9 mouse cellular contexts compared by ENCODE assay signal in genomic region chr7:29167656-29168055, GRCm38 (mm10). TPM values are rescaled to one million over a fixed set of nuclear protein-coding genes. Genes with fewer than 3 reads are reported as not detected.
DNase-seq lines count a peak whose midpoint lies in the region; ATAC-seq lines count a peak whose summit lies in the region.
"Had no signal": no experiment of that assay in that cellular context is flagged by ENCODE, and none has a peak within 500 bp of the region (broad histone marks: within the 10 kb centered on the region; RNA-seq: fewer than 3 reads in every experiment).

No protein-coding gene starts in this region.

- peaks cover 23% of the 10 kb centered on the region for H3K27me3 ChIP-seq in intestine, embryonic 15.5 days (replicated peaks)
- H3K27me3 ChIP-seq in intestine, embryonic 16.5 days (replicated peaks; ENCODE audit: control insufficient read depth, insufficient read depth, low read length): peaks cover 28% of the 10 kb centered on the region
- H3K27me3 ChIP-seq in embryonic facial prominence, embryonic 12.5 days: peaks cover 32% of the 10 kb centered on the region
- peaks cover 30% of the 10 kb centered on the region for H3K27me3 ChIP-seq in hindbrain, embryonic 12.5 days
- H3K27me3 ChIP-seq in midbrain, embryonic 16.5 days (ENCODE audit: control insufficient read depth, insufficient read depth, low read depth, low read length): peaks cover 17% of the 10 kb centered on the region

- no peak overlapping the region for H3K4me3 ChIP-seq in intestine, embryonic 15.5 days (replicated peaks)
- no peak overlapping the region for H3K4me3 ChIP-seq in intestine, embryonic 16.5 days (ENCODE audit: low read length)
- peak overlapping the region; percentile 73 for H3K4me3 ChIP-seq in embryonic facial prominence, embryonic 12.5 days
- H3K4me3 ChIP-seq in hindbrain, embryonic 12.5 days: peak overlapping the region; percentile 68
- H3K4me3 ChIP-seq in midbrain, embryonic 16.5 days (ENCODE audit: low read depth, low read length): peak overlapping the region; percentile 75

- H3K9ac ChIP-seq in intestine, embryonic 15.5 days: no peak overlapping the region
- no peak overlapping the region for H3K9ac ChIP-seq in intestine, embryonic 16.5 days (ENCODE audit: low read depth, low read length)
- H3K9ac ChIP-seq in embryonic facial prominence, embryonic 12.5 days: peak overlapping the region; percentile 59; the same call in 1 of the 2 replicates
- peak overlapping the region; percentile 67; the same call in 1 of the 2 replicates for H3K9ac ChIP-seq in hindbrain, embryonic 12.5 days
- H3K9ac ChIP-seq in midbrain, embryonic 16.5 days (ENCODE audit: low read depth, low read length): peak overlapping the region; percentile 80
- H3K9ac ChIP-seq: stomach, embryonic 15.5 days had no signal

- peaks cover 35% of the 10 kb centered on the region for H3K4me1 ChIP-seq in intestine, embryonic 15.5 days (replicated peaks)
- peaks cover 22% of the 10 kb centered on the region for H3K4me1 ChIP-seq in intestine, embryonic 16.5 days (ENCODE audit: control insufficient read depth, insufficient read depth, low read length)
- H3K4me1 ChIP-seq in embryonic facial prominence, embryonic 12.5 days: peaks cover 36% of the 10 kb centered on the region
- peaks cover 40% of the 10 kb centered on the region for H3K4me1 ChIP-seq in hindbrain, embryonic 12.5 days
- peaks cover 22% of the 10 kb centered on the region for H3K4me1 ChIP-seq in midbrain, embryonic 16.5 days (ENCODE audit: control insufficient read depth, insufficient read depth, low read length)

- H3K27ac ChIP-seq in intestine, embryonic 15.5 days: no peak overlapping the region
- H3K27ac ChIP-seq in intestine, embryonic 16.5 days (ENCODE audit: low read length): no peak overlapping the region
- H3K27ac ChIP-seq in embryonic facial prominence, embryonic 12.5 days: 0 out of 2 replicates have a peak overlapping the region, but pooled peaks have one; percentile 80
- H3K27ac ChIP-seq in hindbrain, embryonic 12.5 days: no peak overlapping the region
- H3K27ac ChIP-seq in midbrain, embryonic 16.5 days (ENCODE audit: low read length): no peak overlapping the region
- H3K27ac ChIP-seq: stomach, embryonic 15.5 days had no signal

- peak overlapping the region; percentile 89; the same call in 1 of the 2 replicates for H3K4me2 ChIP-seq in intestine, embryonic 15.5 days (replicated peaks)
- H3K4me2 ChIP-seq in intestine, embryonic 16.5 days (ENCODE audit: low read depth, low read length): no peak overlapping the region
- H3K4me2 ChIP-seq in embryonic facial prominence, embryonic 12.5 days (replicated peaks): peak overlapping the region; percentile 83
- H3K4me2 ChIP-seq in hindbrain, embryonic 12.5 days (replicated peaks): peak overlapping the region; percentile 76
- H3K4me2 ChIP-seq in midbrain, embryonic 16.5 days (ENCODE audit: low read length): peak overlapping the region; percentile 61

- 0 out of 2 replicates have a peak, but pooled peaks cover under 1% of the 10 kb centered on the region for H3K36me3 ChIP-seq in intestine, embryonic 15.5 days
- no peaks in the 10 kb centered on the region for H3K36me3 ChIP-seq in intestine, embryonic 16.5 days (ENCODE audit: control insufficient read depth, insufficient read depth, low read length)
- peaks cover under 1% of the 10 kb centered on the region for H3K36me3 ChIP-seq in embryonic facial prominence, embryonic 12.5 days
- H3K36me3 ChIP-seq in hindbrain, embryonic 12.5 days: no peaks in the 10 kb centered on the region
- H3K36me3 ChIP-seq in midbrain, embryonic 16.5 days (ENCODE audit: control insufficient read depth, insufficient read depth, low read length): no peaks in the 10 kb centered on the region; the same call in 1 of the 2 replicates

- no peaks in the 10 kb centered on the region for H3K9me3 ChIP-seq in intestine, embryonic 15.5 days
- no peaks in the 10 kb centered on the region for H3K9me3 ChIP-seq in intestine, embryonic 16.5 days (ENCODE audit: control insufficient read depth, low read length)
- H3K9me3 ChIP-seq in embryonic facial prominence, embryonic 12.5 days: no peaks in the 10 kb centered on the region
- no peaks in the 10 kb centered on the region for H3K9me3 ChIP-seq in hindbrain, embryonic 12.5 days (replicated peaks)
- H3K9me3 ChIP-seq in midbrain, embryonic 16.5 days (replicated peaks; ENCODE audit: control insufficient read depth, low read length, poor library complexity, severe bottlenecking): no peaks in the 10 kb centered on the region
- H3K9me3 ChIP-seq: stomach, embryonic 15.5 days had no signal

- WGBS in intestine, embryonic 15.5 days: 33% methylated on average over 19 of the region's 19 CpGs
- 34% methylated on average over 16 of the region's 19 CpGs for WGBS in intestine, embryonic 16.5 days
- WGBS in embryonic facial prominence, embryonic 12.5 days: 11% methylated on average over 19 of the region's 19 CpGs
- 15% methylated on average over 19 of the region's 19 CpGs for WGBS in hindbrain, embryonic 12.5 days
- 9% methylated on average over 19 of the region's 19 CpGs for WGBS in midbrain, embryonic 16.5 days

- no peak for ATAC-seq in intestine, embryonic 15.5 days
- ATAC-seq in intestine, embryonic 16.5 days: no peak
- no peak for ATAC-seq in embryonic facial prominence, embryonic 12.5 days (ENCODE audit: insufficient number of reproducible peaks, insufficient read depth, low FRiP score, low TSS enrichment)
- no peak for ATAC-seq in hindbrain, embryonic 12.5 days (ENCODE audit: low FRiP score)
- ATAC-seq in midbrain, embryonic 16.5 days: no peak

- no peak for DNase-seq in gastrocnemius, postnatal 4 days (ENCODE audit: low spot score in 2 of 2)
- no peak for DNase-seq in urinary bladder, postnatal 4 days (ENCODE audit: low spot score in 2 of 2)
- DNase-seq in Muller cell, postnatal 12 days (ENCODE audit: inconsistent ontology term): no peak

RNA-seq across cellular contexts. Expression of gene Ggn, which starts 2.4 kb away (rescaled TPM):
- polyA plus RNA-seq in intestine, embryonic 15.5 days (2015; fragmentation: Nextera tagmentation; extraction: Ambion mirVana): 0.49 and 0.76 TPM in 2 replicates
- polyA plus RNA-seq in intestine, embryonic 16.5 days (2015; fragmentation: Nextera tagmentation; extraction: Ambion mirVana): 0.48 and 0.82 TPM in 2 replicates
- 0.59 and 0.78 TPM in 2 replicates for polyA plus RNA-seq in embryonic facial prominence, embryonic 12.5 days (2016; fragmentation: Nextera tagmentation; extraction: Ambion mirVana)
- 0.46 and 0.56 TPM in 2 replicates for polyA plus RNA-seq in hindbrain, embryonic 12.5 days (2016; fragmentation: Nextera tagmentation; extraction: Ambion mirVana)
- polyA plus RNA-seq in midbrain, embryonic 16.5 days (2015; fragmentation: Nextera tagmentation; extraction: Ambion mirVana): 0.54 and 1.1 TPM in 2 replicates
- under 1 TPM; 0.36 to 0.81 TPM for total RNA-seq in gastrocnemius, postnatal 4 days (2021)

RNA-seq across cellular contexts. Expression of gene Spred3, which starts 2.6 kb away (rescaled TPM):
- polyA plus RNA-seq in intestine, embryonic 15.5 days (2015; fragmentation: Nextera tagmentation; extraction: Ambion mirVana): 1.4 and 2.0 TPM in 2 replicates
- polyA plus RNA-seq in intestine, embryonic 16.5 days (2015; fragmentation: Nextera tagmentation; extraction: Ambion mirVana): 1.1 and 1.7 TPM in 2 replicates
- polyA plus RNA-seq in embryonic facial prominence, embryonic 12.5 days (2016; fragmentation: Nextera tagmentation; extraction: Ambion mirVana): 5.9 and 6.3 TPM in 2 replicates
- 5.9 and 6.4 TPM in 2 replicates for polyA plus RNA-seq in hindbrain, embryonic 12.5 days (2016; fragmentation: Nextera tagmentation; extraction: Ambion mirVana)
- 10.7 TPM in 2 replicates for polyA plus RNA-seq in midbrain, embryonic 16.5 days (2015; fragmentation: Nextera tagmentation; extraction: Ambion mirVana)
- 1 to 10 TPM; 2.9 to 3.3 TPM for total RNA-seq in gastrocnemius, postnatal 4 days (2021)

RNA-seq across cellular contexts. Expression of gene Fam98c, which starts 11.6 kb away (rescaled TPM):
- polyA plus RNA-seq in intestine, embryonic 15.5 days (2015; fragmentation: Nextera tagmentation; extraction: Ambion mirVana): 48.7 and 49.3 TPM in 2 replicates
- polyA plus RNA-seq in intestine, embryonic 16.5 days (2015; fragmentation: Nextera tagmentation; extraction: Ambion mirVana): 52.5 and 56.8 TPM in 2 replicates
- 12.9 and 15.6 TPM in 2 replicates for polyA plus RNA-seq in embryonic facial prominence, embryonic 12.5 days (2016; fragmentation: Nextera tagmentation; extraction: Ambion mirVana)
- polyA plus RNA-seq in hindbrain, embryonic 12.5 days (2016; fragmentation: Nextera tagmentation; extraction: Ambion mirVana): 20.0 and 21.7 TPM in 2 replicates
- 23.7 and 28.3 TPM in 2 replicates for polyA plus RNA-seq in midbrain, embryonic 16.5 days (2015; fragmentation: Nextera tagmentation; extraction: Ambion mirVana)
- total RNA-seq in gastrocnemius, postnatal 4 days (2021): 10 to 100 TPM; 12.8 to 13.2 TPM

RNA-seq across cellular contexts. Expression of gene Psmd8, which starts 12.8 kb away (rescaled TPM):
- polyA plus RNA-seq in intestine, embryonic 15.5 days (2015; fragmentation: Nextera tagmentation; extraction: Ambion mirVana): 244 and 249 TPM in 2 replicates
- polyA plus RNA-seq in intestine, embryonic 16.5 days (2015; fragmentation: Nextera tagmentation; extraction: Ambion mirVana): 228 and 241 TPM in 2 replicates
- polyA plus RNA-seq in embryonic facial prominence, embryonic 12.5 days (2016; fragmentation: Nextera tagmentation; extraction: Ambion mirVana): 278 and 280 TPM in 2 replicates
- 285 and 288 TPM in 2 replicates for polyA plus RNA-seq in hindbrain, embryonic 12.5 days (2016; fragmentation: Nextera tagmentation; extraction: Ambion mirVana)
- polyA plus RNA-seq in midbrain, embryonic 16.5 days (2015; fragmentation: Nextera tagmentation; extraction: Ambion mirVana): 287 TPM in 2 replicates
- 100 to 1,000 TPM; 174 to 187 TPM for total RNA-seq in gastrocnemius, postnatal 4 days (2021)

RNA-seq across cellular contexts. Expression of gene Rasgrp4, which starts 33.0 kb away (rescaled TPM):
- 0.44 and 0.62 TPM in 2 replicates for polyA plus RNA-seq in intestine, embryonic 15.5 days (2015; fragmentation: Nextera tagmentation; extraction: Ambion mirVana)
- 0.43 and 0.59 TPM in 2 replicates for polyA plus RNA-seq in intestine, embryonic 16.5 days (2015; fragmentation: Nextera tagmentation; extraction: Ambion mirVana)
- polyA plus RNA-seq in embryonic facial prominence, embryonic 12.5 days (2016; fragmentation: Nextera tagmentation; extraction: Ambion mirVana): 0.92 and 1.1 TPM in 2 replicates
- polyA plus RNA-seq in hindbrain, embryonic 12.5 days (2016; fragmentation: Nextera tagmentation; extraction: Ambion mirVana): 0.46 and 1.1 TPM in 2 replicates
- 0.83 and 1.0 TPM in 2 replicates for polyA plus RNA-seq in midbrain, embryonic 16.5 days (2015; fragmentation: Nextera tagmentation; extraction: Ambion mirVana)
- total RNA-seq in gastrocnemius, postnatal 4 days (2021): 1 to 10 TPM; 2.3 to 3.0 TPM

Comparison
In these comparisons a context has a peak if more than half of its experiments do, and no peak if none do; other contexts are left out.
1. H3K4me3 ChIP-seq: peak in embryonic facial prominence, embryonic 12.5 days (single experiment), hindbrain, embryonic 12.5 days (single experiment) and midbrain, embryonic 16.5 days (single experiment); none in intestine, embryonic 15.5 days (single experiment) and intestine, embryonic 16.5 days (single experiment).
2. H3K9ac ChIP-seq: peak in embryonic facial prominence, embryonic 12.5 days (single experiment), hindbrain, embryonic 12.5 days (single experiment) and midbrain, embryonic 16.5 days (single experiment); none in intestine, embryonic 15.5 days (single experiment) and intestine, embryonic 16.5 days (single experiment).